Mouse (Mus musculus): ENCODE measurements at regions not wholly inside any gene's neighbourhood (a gene's known extent, or its start where the extent isn't known, plus 50 kb on each side); places are given as distances from the start of the nearest gene placed in this dataset.

DNA sequence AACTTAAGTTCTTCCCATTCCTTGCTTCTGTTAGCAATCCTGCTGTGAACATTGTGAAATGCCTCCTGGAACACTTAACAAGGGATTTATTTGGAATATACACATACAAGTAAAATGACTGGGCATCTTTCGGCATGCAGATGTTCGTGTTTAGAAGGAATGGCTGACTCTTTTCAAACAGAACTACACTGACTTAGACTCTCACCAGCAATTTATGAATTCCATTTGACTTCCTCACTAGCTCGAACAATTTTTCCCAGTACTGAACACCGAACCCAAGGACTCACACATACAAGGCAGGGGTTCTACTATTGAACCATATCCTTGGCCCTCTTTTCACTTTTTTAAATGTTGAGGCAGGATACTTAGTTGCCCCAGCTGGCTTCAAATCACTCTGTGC is 412.4 kb upstream of the Tnp1 start:
- Histone ChIP-seq H3K4me1 (ENCODE audit: control insufficient read depth in 1 of 2, insufficient read depth in 2 of 2, low read length in 2 of 2) (no peaks in the 10 kb centered on the region), H3K4me3 (ENCODE audit: control insufficient read depth in 1 of 2, insufficient read depth in 1 of 2, low read depth in 2 of 2, low read length in 2 of 2) (no peak overlapping the region), H3K9me3 (replicated peaks; ENCODE audit: insufficient read depth, low read length) (no peaks in the 10 kb centered on the region), H3K36me3 (ENCODE audit: control insufficient read depth in 1 of 2, insufficient read depth in 2 of 2, low read length in 2 of 2) (no peaks in the 10 kb centered on the region), H3K79me2 (ENCODE audit: control insufficient read depth, insufficient read depth, low read length, poor library complexity) (no peaks in the 10 kb centered on the region), H3K27me3 (ENCODE audit: control insufficient read depth in 1 of 2, insufficient read depth in 2 of 2, low read length in 2 of 2) (no peaks in the 10 kb centered on the region), H3K9ac (ENCODE audit: control insufficient read depth, low read depth, low read length, poor library complexity, severe bottlenecking) (no peak overlapping the region), H3K27ac (ENCODE audit: control insufficient read depth, low read depth, low read length) (no peak overlapping the region)
- DNase-seq (ENCODE audit: low read depth, low spot score) = no peak
- TF ChIP-seq NELFE (IDR thresholded peaks at IDR 0.05; ENCODE audit: low read depth, low read length) = no peak
- TF ChIP-seq POLR2A (IDR thresholded peaks at IDR 0.05; ENCODE audit: control insufficient read depth in 1 of 2, insufficient read depth in 1 of 2, low read depth in 1 of 2, low read length in 2 of 2, poor library complexity in 1 of 2) = no peak
- TF ChIP-seq MAX (IDR thresholded peaks at IDR 0.05; ENCODE audit: low read length) = no peak
- TF ChIP-seq HCFC1 (IDR thresholded peaks at IDR 0.05; ENCODE audit: low read depth, low read length) = no peak
- no peak for TF ChIP-seq ZKSCAN1 (IDR thresholded peaks at IDR 0.05; ENCODE audit: low read depth, low read length)
- TF ChIP-seq MEF2A (IDR thresholded peaks at IDR 0.05; ENCODE audit: extremely low read depth, insufficient replicate concordance, low read depth, low read length, poor library complexity, severe bottlenecking) = no peak
- TF ChIP-seq CHD2 (IDR thresholded peaks at IDR 0.05; ENCODE audit: low read length) = no peak
- no peak for TF ChIP-seq USF1 (IDR thresholded peaks at IDR 0.05; ENCODE audit: low read depth, low read length)
- no peak for TF ChIP-seq ETS1 (IDR thresholded peaks at IDR 0.05; ENCODE audit: low read depth, low read length)
- no peak for TF ChIP-seq EP300 (IDR thresholded peaks at IDR 0.05; ENCODE audit: low read depth in 1 of 2, low read length in 2 of 2)
- TF ChIP-seq UBTF (IDR thresholded peaks at IDR 0.05; ENCODE audit: borderline replicate concordance, insufficient read depth, low read depth, low read length) = no peak
- no peak for TF ChIP-seq USF2 (IDR thresholded peaks at IDR 0.05; ENCODE audit: borderline replicate concordance in 1 of 2, insufficient read depth in 1 of 2, low read depth in 1 of 2, low read length in 2 of 2)
- TF ChIP-seq CHD1 (IDR thresholded peaks at IDR 0.05; ENCODE audit: low read depth, low read length) = no peak
- no peak for TF ChIP-seq MAZ (IDR thresholded peaks at IDR 0.05; ENCODE audit: low read depth, low read length)
- no peak for TF ChIP-seq MYC (IDR thresholded peaks at IDR 0.05; ENCODE audit: low read depth, low read length)
- no peak for TF ChIP-seq POLR2AphosphoS2 (IDR thresholded peaks at IDR 0.05; ENCODE audit: low read length)
- TF ChIP-seq MYB (IDR thresholded peaks at IDR 0.05; ENCODE audit: low read depth, low read length) = no peak
- TF ChIP-seq KAT2A (conservative IDR thresholded peaks at IDR 0.05; ENCODE audit: low read depth, low read length) = no peak
- TF ChIP-seq ZNF384 (IDR thresholded peaks at IDR 0.05; ENCODE audit: low read depth, low read length) = no peak
- TF ChIP-seq ZC3H11A (IDR thresholded peaks at IDR 0.05; ENCODE audit: low read depth, low read length) = no peak

DNA sequence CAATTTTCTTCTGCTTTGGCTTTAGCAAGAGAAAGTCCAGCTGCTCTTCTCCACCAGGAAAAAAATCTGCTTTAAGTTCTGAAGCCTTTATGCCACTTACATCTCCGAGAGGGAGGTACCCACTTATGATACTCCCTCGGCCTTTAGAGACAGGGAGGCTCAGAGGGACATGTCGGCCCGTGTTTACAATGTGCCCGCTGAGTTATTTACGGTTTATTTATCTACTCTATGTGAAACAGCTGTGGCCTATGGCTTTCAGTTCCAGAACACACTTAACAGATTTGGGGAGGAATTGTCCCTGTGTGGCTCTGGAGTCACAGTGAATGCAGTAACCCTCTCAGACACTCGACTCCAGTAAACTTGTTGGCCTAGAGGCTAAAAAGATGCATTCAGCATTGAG is 409.3 kb upstream of the Tnp1 start:
- Histone ChIP-seq H3K4me3 (ENCODE audit: control insufficient read depth in 1 of 2, insufficient read depth in 1 of 2, low read depth in 2 of 2, low read length in 2 of 2) (no peak overlapping the region), H3K9me3 (replicated peaks; ENCODE audit: insufficient read depth, low read length) (no peaks in the 10 kb centered on the region), H3K36me3 (ENCODE audit: control insufficient read depth in 1 of 2, insufficient read depth in 2 of 2, low read length in 2 of 2) (no peaks in the 10 kb centered on the region), H3K27ac (ENCODE audit: control insufficient read depth, low read depth, low read length) (no peak overlapping the region), H3K4me1 (ENCODE audit: control insufficient read depth in 1 of 2, insufficient read depth in 2 of 2, low read length in 2 of 2) (no peaks in the 10 kb centered on the region), H3K9ac (ENCODE audit: control insufficient read depth, low read depth, low read length, poor library complexity, severe bottlenecking) (no peak overlapping the region), H3K27me3 (ENCODE audit: control insufficient read depth in 1 of 2, insufficient read depth in 2 of 2, low read length in 2 of 2) (no peaks in the 10 kb centered on the region), H3K79me2 (ENCODE audit: control insufficient read depth, insufficient read depth, low read length, poor library complexity) (no peaks in the 10 kb centered on the region)
- TF ChIP-seq GATA1 (IDR thresholded peaks at IDR 0.05; ENCODE audit: low read depth, low read length) (no peak), MAFK (IDR thresholded peaks at IDR 0.05; ENCODE audit: borderline replicate concordance, low read depth, low read length) (no peak), ZMIZ1 (IDR thresholded peaks at IDR 0.05; ENCODE audit: low read depth, low read length) (no peak)
- DNase-seq (ENCODE audit: low read depth, low spot score) = no peak
